Mouse (Mus musculus): Measurements from ENCODE around the gene Alyref. TPM values are rescaled to one million over a fixed set of nuclear protein-coding genes. Genes with fewer than 3 reads are reported as not detected.
A peak's percentile ranks its signal among the peaks of the same experiment; 100 is the strongest.

The Alyref gene
- polyA plus RNA-seq, 1 experiment from 2014 or later = 594 TPM

- Histone ChIP-seq H3K4me3 (ENCODE audit: low read length) (peak overlapping the region; percentile 94; the same call in 1 of the 2 replicates), H3K4me1 (ENCODE audit: control insufficient read depth, insufficient read depth, low read length) (peaks cover 18% of the 10 kb centered on the region), H3K36me3 (ENCODE audit: control insufficient read depth, insufficient read depth, low read length) (peaks cover 18% of the 10 kb centered on the region), H3K9me3 (ENCODE audit: control insufficient read depth, low read length) (no peaks in the 10 kb centered on the region), H3K9ac (ENCODE audit: low read depth, low read length) (peak overlapping the region; percentile 93), H3K4me2 (replicated peaks; ENCODE audit: low read depth, low read length) (peak overlapping the region; percentile 91), H3K27ac (ENCODE audit: low read depth, low read length) (0 out of 2 replicates have a peak overlapping the region, but pooled peaks have one; percentile 37), H3K27me3 (ENCODE audit: control insufficient read depth, insufficient read depth, low read length) (no peaks in the 10 kb centered on the region)
- ATAC-seq (ENCODE audit: low FRiP score, low TSS enrichment) = no peak
- 81% methylated on average over 3 of the region's 3 CpGs for WGBS
Observed at GRCm38 (mm10) chr11:120548214-120548613, 50.0 kb downstream of the Alyref start.

- H3K9ac ChIP-seq (ENCODE audit: low read depth, low read length) = no peak overlapping the region
- peaks cover 25% of the 10 kb centered on the region for H3K36me3 ChIP-seq (ENCODE audit: control insufficient read depth, insufficient read depth, low read length)
- H3K27ac ChIP-seq (ENCODE audit: low read depth, low read length) = no peak overlapping the region
- H3K9me3 ChIP-seq (ENCODE audit: control insufficient read depth, low read length) = no peaks in the 10 kb centered on the region
- peaks cover 18% of the 10 kb centered on the region for H3K4me1 ChIP-seq (ENCODE audit: control insufficient read depth, insufficient read depth, low read length)
- no peak for ATAC-seq (ENCODE audit: low FRiP score, low TSS enrichment)
- H3K27me3 ChIP-seq (ENCODE audit: control insufficient read depth, insufficient read depth, low read length) = no peaks in the 10 kb centered on the region
- H3K4me2 ChIP-seq (replicated peaks; ENCODE audit: low read depth, low read length) = no peak overlapping the region
- 67% methylated on average over 2 of the region's 2 CpGs for WGBS
- H3K4me3 ChIP-seq (ENCODE audit: low read length) = no peak overlapping the region
Observed at GRCm38 (mm10) chr11:120547469-120547868, 50.7 kb downstream of the Alyref start.

- Histone ChIP-seq H3K27ac (ENCODE audit: low read depth, low read length) (no peak overlapping the region), H3K4me3 (ENCODE audit: low read length) (no peak overlapping the region), H3K9ac (ENCODE audit: low read depth, low read length) (no peak overlapping the region), H3K4me1 (ENCODE audit: control insufficient read depth, insufficient read depth, low read length) (peaks cover 18% of the 10 kb centered on the region), H3K4me2 (replicated peaks; ENCODE audit: low read depth, low read length) (no peak overlapping the region), H3K36me3 (ENCODE audit: control insufficient read depth, insufficient read depth, low read length) (peaks cover 32% of the 10 kb centered on the region), H3K27me3 (ENCODE audit: control insufficient read depth, insufficient read depth, low read length) (no peaks in the 10 kb centered on the region), H3K9me3 (ENCODE audit: control insufficient read depth, low read length) (no peaks in the 10 kb centered on the region)
- 99% methylated on average over 3 of the region's 3 CpGs for WGBS
- ATAC-seq (ENCODE audit: low FRiP score, low TSS enrichment) = no peak
Observed at GRCm38 (mm10) chr11:120545964-120546363, 52.2 kb downstream of the Alyref start.

GRCm38 (mm10) chr11:120542376-120542775 is 55.8 kb downstream of the Alyref start:
- Histone ChIP-seq H3K4me3 (ENCODE audit: low read length) (no peak overlapping the region), H3K9ac (ENCODE audit: low read depth, low read length) (no peak overlapping the region), H3K4me1 (ENCODE audit: control insufficient read depth, insufficient read depth, low read length) (peaks cover 20% of the 10 kb centered on the region), H3K4me2 (replicated peaks; ENCODE audit: low read depth, low read length) (no peak overlapping the region), H3K9me3 (ENCODE audit: control insufficient read depth, low read length) (no peaks in the 10 kb centered on the region), H3K27ac (ENCODE audit: low read depth, low read length) (no peak overlapping the region), H3K27me3 (ENCODE audit: control insufficient read depth, insufficient read depth, low read length) (no peaks in the 10 kb centered on the region), H3K36me3 (ENCODE audit: control insufficient read depth, insufficient read depth, low read length) (peaks cover 32% of the 10 kb centered on the region)
- ATAC-seq (ENCODE audit: low FRiP score, low TSS enrichment) = no peak
- 89% methylated on average over 6 of the region's 6 CpGs for WGBS

Small RNA genes lying within 50 kb of the gene (microRNA-seq; reads per million reads assigned to microRNA genes)
- gene Mir6936 = not detected

Other genes starting within 250 kb of the Alyref start
- 2,303 and 2,603 TPM in 2 replicates for gene Actg1, start 249.8 kb downstream of the Alyref start, polyA plus RNA-seq (2014; fragmentation: Nextera tagmentation; extraction: Ambion mirVana)
- 0.62 and 1.6 TPM in 2 replicates for gene Fscn2, start 236.8 kb downstream of the Alyref start, polyA plus RNA-seq (2014; fragmentation: Nextera tagmentation; extraction: Ambion mirVana)
- gene Faap100, start 219.6 kb downstream of the Alyref start, polyA plus RNA-seq (2014; fragmentation: Nextera tagmentation; extraction: Ambion mirVana) = 32.1 and 40.3 TPM in 2 replicates
- 25.0 and 45.4 TPM in 2 replicates for gene Nploc4, start 160.7 kb downstream of the Alyref start, polyA plus RNA-seq (2014; fragmentation: Nextera tagmentation; extraction: Ambion mirVana)
- gene Tspan10, start 155.7 kb downstream of the Alyref start, polyA plus RNA-seq (2014; fragmentation: Nextera tagmentation; extraction: Ambion mirVana) = not detected in 2 replicates
- gene Pde6g, start 144.9 kb downstream of the Alyref start, polyA plus RNA-seq (2014; fragmentation: Nextera tagmentation; extraction: Ambion mirVana) = 0.17 and 0.20 TPM in 2 replicates
- 14.8 and 18.2 TPM in 2 replicates for gene Oxld1, start 140.3 kb downstream of the Alyref start, polyA plus RNA-seq (2014; fragmentation: Nextera tagmentation; extraction: Ambion mirVana)
- gene Ccdc137, start 140.2 kb downstream of the Alyref start, polyA plus RNA-seq (2014; fragmentation: Nextera tagmentation; extraction: Ambion mirVana) = 27.4 and 32.8 TPM in 2 replicates
- gene Arl16, start 130.8 kb downstream of the Alyref start, polyA plus RNA-seq (2014; fragmentation: Nextera tagmentation; extraction: Ambion mirVana) = 46.4 and 51.5 TPM in 2 replicates
- gene Mrpl12, start 113.8 kb downstream of the Alyref start, polyA plus RNA-seq (2014; fragmentation: Nextera tagmentation; extraction: Ambion mirVana) = 176 and 218 TPM in 2 replicates
- 65.3 and 79.1 TPM in 2 replicates for gene Slc25a10, start 106.5 kb downstream of the Alyref start, polyA plus RNA-seq (2014; fragmentation: Nextera tagmentation; extraction: Ambion mirVana)
- 2.0 and 2.4 TPM in 2 replicates for gene Gcgr, start 67.7 kb downstream of the Alyref start, polyA plus RNA-seq (2014; fragmentation: Nextera tagmentation; extraction: Ambion mirVana)
- 236 and 265 TPM in 2 replicates for gene Mcrip1, start 48.6 kb downstream of the Alyref start, polyA plus RNA-seq (2014; fragmentation: Nextera tagmentation; extraction: Ambion mirVana)
- gene Ppp1r27, start 47.2 kb downstream of the Alyref start, polyA plus RNA-seq (2014; fragmentation: Nextera tagmentation; extraction: Ambion mirVana) = 0.58 and 0.89 TPM in 2 replicates
- gene P4hb, start 25.1 kb downstream of the Alyref start, polyA plus RNA-seq (2014; fragmentation: Nextera tagmentation; extraction: Ambion mirVana) = 558 and 716 TPM in 2 replicates
- gene Arhgdia, start 16.7 kb downstream of the Alyref start, polyA plus RNA-seq (2014; fragmentation: Nextera tagmentation; extraction: Ambion mirVana) = 454 and 612 TPM in 2 replicates
- 212 and 242 TPM in 2 replicates for gene Anapc11, start 56 bp upstream of the Alyref start, polyA plus RNA-seq (2014; fragmentation: Nextera tagmentation; extraction: Ambion mirVana)
- 14.8 and 19.5 TPM in 2 replicates for gene Npb, start 10.1 kb upstream of the Alyref start, polyA plus RNA-seq (2014; fragmentation: Nextera tagmentation; extraction: Ambion mirVana)
- 82.7 and 83.5 TPM in 2 replicates for gene Pcyt2, start 19.6 kb upstream of the Alyref start, polyA plus RNA-seq (2014; fragmentation: Nextera tagmentation; extraction: Ambion mirVana)
- gene Sirt7, start 26.9 kb upstream of the Alyref start, polyA plus RNA-seq (2014; fragmentation: Nextera tagmentation; extraction: Ambion mirVana) = 23.8 and 28.6 TPM in 2 replicates
- gene Mafg, start 35.2 kb upstream of the Alyref start, polyA plus RNA-seq (2014; fragmentation: Nextera tagmentation; extraction: Ambion mirVana) = 26.9 and 27.9 TPM in 2 replicates
- 19.9 and 21.8 TPM in 2 replicates for gene Pycr1, start 45.4 kb upstream of the Alyref start, polyA plus RNA-seq (2014; fragmentation: Nextera tagmentation; extraction: Ambion mirVana)
- not detected in 2 replicates for gene Myadml2, start 49.8 kb upstream of the Alyref start, polyA plus RNA-seq (2014; fragmentation: Nextera tagmentation; extraction: Ambion mirVana)
- gene Notum, start 62.8 kb upstream of the Alyref start, polyA plus RNA-seq (2014; fragmentation: Nextera tagmentation; extraction: Ambion mirVana) = 6.9 and 9.9 TPM in 2 replicates
- 107 and 124 TPM in 2 replicates for gene Aspscr1, start 74.6 kb upstream of the Alyref start, polyA plus RNA-seq (2014; fragmentation: Nextera tagmentation; extraction: Ambion mirVana)
- gene Cenpx, start 115.4 kb upstream of the Alyref start, polyA plus RNA-seq (2014; fragmentation: Nextera tagmentation; extraction: Ambion mirVana) = 157 and 195 TPM in 2 replicates
- 41.9 and 43.1 TPM in 2 replicates for gene Lrrc45, start 115.6 kb upstream of the Alyref start, polyA plus RNA-seq (2014; fragmentation: Nextera tagmentation; extraction: Ambion mirVana)
- 5.0 and 28.7 TPM in 2 replicates for gene Rac3, start 123.1 kb upstream of the Alyref start, polyA plus RNA-seq (2014; fragmentation: Nextera tagmentation; extraction: Ambion mirVana)
- gene Dcxr, start 128.9 kb upstream of the Alyref start, polyA plus RNA-seq (2014; fragmentation: Nextera tagmentation; extraction: Ambion mirVana) = 21.1 and 23.2 TPM in 2 replicates
- gene Cbr2, start 133.7 kb upstream of the Alyref start, polyA plus RNA-seq (2014; fragmentation: Nextera tagmentation; extraction: Ambion mirVana) = 0.47 TPM in 1 of 2 replicates, not detected in the other
- gene Hmga1b, start 164.4 kb upstream of the Alyref start, polyA plus RNA-seq (2014; fragmentation: Nextera tagmentation; extraction: Ambion mirVana) = 5.2 and 7.9 TPM in 2 replicates
- 19.3 and 26.2 TPM in 2 replicates for gene Rfng, start 185.8 kb upstream of the Alyref start, polyA plus RNA-seq (2014; fragmentation: Nextera tagmentation; extraction: Ambion mirVana)
- gene Gps1, start 185.9 kb upstream of the Alyref start, polyA plus RNA-seq (2014; fragmentation: Nextera tagmentation; extraction: Ambion mirVana) = 213 and 239 TPM in 2 replicates
- 58.2 and 80.3 TPM in 2 replicates for gene Dus1l, start 198.0 kb upstream of the Alyref start, polyA plus RNA-seq (2014; fragmentation: Nextera tagmentation; extraction: Ambion mirVana)
- gene Fasn, start 226.2 kb upstream of the Alyref start, polyA plus RNA-seq (2014; fragmentation: Nextera tagmentation; extraction: Ambion mirVana) = 54.9 and 79.9 TPM in 2 replicates

Measured in kidney, embryonic 14.5 days (tissue).